Mouse (Mus musculus) hindbrain, postnatal 0 days (tissue): ENCODE data around the gene Stim1. TPM values are rescaled to one million over a fixed set of nuclear protein-coding genes. Genes with fewer than 3 reads are reported as not detected.

Experiments
- ATAC-seq: fragments of 200-750 bp; cut with Nextera tagmentation; 2 replicates; pipeline ENCODE4 v1.8.0; 2017; ENCODE audit warnings: mild to moderate bottlenecking, moderate TSS enrichment, moderate library complexity
- DNase-seq: peaks from one replicate; pipeline ENCODE4 v3.0.0-alpha.2; 2015; ENCODE audit warnings: low spot score
- H3K27ac ChIP-seq: fragments of 300-500 bp; sonication (generic); 2 replicates; pipeline ENCODE4 v1.5.1; 2014; ENCODE audit warnings: mild to moderate bottlenecking
- H3K27me3 ChIP-seq: fragments of 300-500 bp; sonication (generic); 2 replicates; pipeline ENCODE4 v1.6.1; 2014; ENCODE audit warnings: low read length, mixed read lengths; ENCODE audit not compliant: insufficient read depth
- H3K36me3 ChIP-seq: fragments of 300-500 bp; sonication (generic); 2 replicates; pipeline ENCODE4 v1.6.1; 2014; ENCODE audit warnings: low read length, mixed read lengths; ENCODE audit not compliant: insufficient read depth
- H3K4me1 ChIP-seq: fragments of 300-500 bp; sonication (generic); 2 replicates; pipeline ENCODE4 v1.6.1; 2014; ENCODE audit warnings: antibody characterized with exemption, low read length, mixed read lengths; ENCODE audit not compliant: insufficient read depth
- H3K4me2 ChIP-seq: fragments of 300-500 bp; sonication (generic); 2 replicates; pipeline ENCODE4 v1.6.1; 2014; ENCODE audit warnings: low read depth, mild to moderate bottlenecking, low read length, moderate library complexity, mixed read lengths
- H3K4me3 ChIP-seq: fragments of 300-500 bp; sonication (generic); 2 replicates; pipeline ENCODE4 v1.5.1; 2014; ENCODE audit warnings: low read length
- H3K9ac ChIP-seq: fragments of 300-500 bp; sonication (generic); replicated peaks from 2 replicates; pipeline ENCODE4 v1.6.1; 2014; ENCODE audit warnings: mild to moderate bottlenecking, low read length, moderate library complexity, mixed read lengths
- H3K9me3 ChIP-seq: fragments of 300-500 bp; sonication (generic); 2 replicates; pipeline ENCODE4 v1.6.1; 2016; ENCODE audit warnings: low read length, mixed read lengths
- CTCF ChIP-seq: IDR thresholded peaks from 2 replicates; pipeline ENCODE4 v1.5.1; 2016; ENCODE audit warnings: antibody characterized with exemption, control low read depth, low read depth
- WGBS: fragments of 180-500 bp; shearing (Covaris S2); extraction: QIAGEN DNeasy Blood & Tissue Kit; methylation state at CpG from one replicate; pipeline ENCODE4 v1.1.7; 2014; 5-methylcytosine and 5-hydroxymethylcytosine counted together
- polyA plus RNA-seq: library from polyadenylated mRNA; unstranded; fragments of >200 nt; fragmentation: Nextera tagmentation; extraction: Ambion mirVana; gene quantifications from 2 replicates; pipeline ENCODE4 v1.2.1, GENCODE M21; 2015
- total RNA-seq: library from RNA; depleted of rRNA; stranded (reverse); fragments of >200 nt; gene quantifications from 2 replicates; pipeline ENCODE4 v1.2.3, GENCODE M21; 2014

Gene Stim1
- total and polyA plus RNA-seq, 2 experiments from 2014 or later = 17.9 to 34.6 TPM

GRCm38 (mm10) chr7:102444301-102444700, 176.7 kb downstream of the Stim1 start:
- Histone ChIP-seq H3K4me1 (peaks cover 5% of the 10 kb centered on the region; the same call in 1 of the 2 replicates), H3K27me3 (no peaks in the 10 kb centered on the region), H3K4me2 (no peak overlapping the region), H3K4me3 (no peak overlapping the region), H3K9ac (no peak overlapping the region), H3K27ac (no peak overlapping the region), H3K9me3 (no peaks in the 10 kb centered on the region), H3K36me3 (peaks cover 13% of the 10 kb centered on the region; the same call in 1 of the 2 replicates)
- TF ChIP-seq CTCF = no peak
- DNase-seq (no peak), ATAC-seq (no peak)
- WGBS = 86% methylated on average over 2 of the region's 2 CpGs

DNA sequence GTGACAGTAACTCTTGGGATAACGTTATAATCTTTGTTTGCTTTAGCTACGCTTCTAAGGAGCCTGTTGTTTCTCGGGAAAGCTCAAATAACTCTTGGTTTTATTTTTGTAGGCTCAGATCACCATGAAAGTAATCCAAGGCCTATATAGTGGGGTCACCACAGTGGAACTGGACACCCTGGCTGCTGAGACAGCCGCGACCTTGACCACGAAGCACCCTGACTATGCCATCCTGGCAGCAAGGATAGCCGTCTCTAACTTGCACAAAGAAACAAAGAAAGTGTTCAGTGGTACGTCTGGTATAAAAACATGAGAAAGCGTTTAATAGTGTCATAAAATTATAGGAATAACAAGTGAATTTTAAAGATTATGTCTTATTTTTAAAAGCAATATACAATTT, 178.8 kb downstream of the Stim1 start:
- DNase-seq (no peak), ATAC-seq (no peak)
- Histone ChIP-seq H3K36me3 (peaks cover 23% of the 10 kb centered on the region; the same call in 1 of the 2 replicates), H3K27ac (no peak overlapping the region), H3K4me1 (peaks cover 5% of the 10 kb centered on the region; the same call in 1 of the 2 replicates), H3K9me3 (no peaks in the 10 kb centered on the region), H3K27me3 (no peaks in the 10 kb centered on the region), H3K4me2 (no peak overlapping the region), H3K9ac (no peak overlapping the region), H3K4me3 (no peak overlapping the region)
- 92% methylated on average over 9 of the region's 9 CpGs for WGBS
- no peak for TF ChIP-seq CTCF

DNA sequence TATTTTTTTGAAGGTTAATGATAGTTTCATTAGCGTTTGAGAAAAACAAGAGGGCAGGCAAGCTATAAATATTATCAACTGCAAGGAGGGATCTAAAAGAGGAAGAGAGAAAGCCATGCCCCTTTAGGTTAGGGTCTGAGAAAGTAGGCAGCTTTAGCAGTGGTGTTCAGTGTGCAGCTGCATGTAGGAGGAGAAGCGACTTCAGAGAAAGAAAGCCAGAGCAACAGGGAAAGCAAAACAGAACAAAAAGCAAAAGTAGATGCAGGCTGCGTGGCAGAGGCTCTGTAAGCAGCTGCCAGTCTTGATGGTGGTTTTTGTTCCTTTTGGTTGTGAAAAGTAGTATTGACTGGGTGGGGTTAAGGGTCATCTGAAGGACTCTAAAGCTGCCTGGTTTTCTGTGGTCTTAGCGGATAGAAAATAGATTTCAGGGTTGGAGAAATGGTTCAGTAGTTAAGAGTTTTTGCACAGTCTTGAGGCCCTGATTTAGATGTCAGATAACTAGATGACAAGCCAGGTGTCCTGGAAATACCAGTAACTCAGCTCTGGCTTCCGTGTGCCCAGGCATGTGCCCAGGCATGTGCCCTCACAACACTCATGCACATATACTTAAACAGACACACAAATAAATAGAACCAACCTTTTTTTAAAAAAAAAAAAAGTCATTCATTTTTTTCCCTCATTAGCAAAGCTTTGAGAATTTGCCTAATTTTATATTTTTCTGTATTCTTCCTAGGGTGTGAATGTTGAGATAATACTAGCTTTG, 191.2 kb downstream of the Stim1 start:
- DNase-seq (no peak), ATAC-seq (no peak)
- Histone ChIP-seq H3K27me3 (no peaks in the 10 kb centered on the region), H3K9ac (no peak overlapping the region), H3K9me3 (no peaks in the 10 kb centered on the region), H3K36me3 (peaks cover 56% of the 10 kb centered on the region), H3K27ac (no peak overlapping the region), H3K4me2 (no peak overlapping the region), H3K4me3 (no peak overlapping the region), H3K4me1 (no peaks in the 10 kb centered on the region)
- WGBS = 83% methylated on average over 5 of the region's 5 CpGs
- TF ChIP-seq CTCF = no peak

DNA sequence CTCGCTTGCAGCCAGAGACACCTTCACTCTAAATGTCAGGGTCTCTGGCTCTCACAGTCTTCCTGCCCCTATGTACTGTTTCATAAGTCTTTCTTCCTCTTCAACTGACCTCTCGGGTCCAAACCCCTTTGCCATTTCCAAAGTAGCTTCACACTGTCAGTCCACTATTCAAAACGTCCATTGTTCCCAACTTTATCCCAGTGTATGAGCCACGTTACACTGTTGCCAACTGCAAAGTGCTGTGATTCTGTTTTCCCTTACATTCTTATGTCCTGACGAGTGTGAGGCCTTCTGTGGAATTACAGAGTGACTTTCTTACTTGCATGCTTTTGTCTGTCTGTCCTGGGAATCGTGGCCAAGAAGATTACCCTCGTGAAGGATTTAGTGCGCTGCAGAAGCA, 200.0 kb downstream of the Stim1 start:
- Histone ChIP-seq H3K27ac (no peak overlapping the region), H3K27me3 (no peaks in the 10 kb centered on the region), H3K9me3 (no peaks in the 10 kb centered on the region), H3K9ac (no peak overlapping the region), H3K36me3 (peaks cover 44% of the 10 kb centered on the region), H3K4me3 (no peak overlapping the region), H3K4me2 (no peak overlapping the region), H3K4me1 (no peaks in the 10 kb centered on the region)
- WGBS = 86% methylated on average over 8 of the region's 8 CpGs
- DNase-seq = no peak
- TF ChIP-seq CTCF = no peak
- no peak for ATAC-seq

DNA sequence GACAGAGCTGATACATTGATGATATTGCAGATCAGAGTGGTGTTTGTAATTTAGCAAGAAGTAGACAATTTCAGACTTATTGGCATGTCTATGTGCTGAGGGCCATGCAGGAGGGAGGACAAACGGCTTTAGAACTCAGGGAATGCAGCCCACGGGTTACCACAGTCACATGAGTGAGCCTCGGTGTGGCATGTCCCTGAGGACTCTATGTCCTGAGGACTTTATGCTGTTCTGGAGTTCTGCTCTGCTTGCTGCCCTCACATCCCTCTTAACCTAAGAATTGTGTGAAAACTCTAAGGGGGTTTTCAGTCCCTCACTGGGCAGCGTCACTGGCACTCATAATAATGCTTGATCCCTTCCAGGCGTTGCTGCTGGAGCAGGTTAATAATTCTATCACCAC, 205.1 kb downstream of the Stim1 start:
- no peak for DNase-seq

DNA sequence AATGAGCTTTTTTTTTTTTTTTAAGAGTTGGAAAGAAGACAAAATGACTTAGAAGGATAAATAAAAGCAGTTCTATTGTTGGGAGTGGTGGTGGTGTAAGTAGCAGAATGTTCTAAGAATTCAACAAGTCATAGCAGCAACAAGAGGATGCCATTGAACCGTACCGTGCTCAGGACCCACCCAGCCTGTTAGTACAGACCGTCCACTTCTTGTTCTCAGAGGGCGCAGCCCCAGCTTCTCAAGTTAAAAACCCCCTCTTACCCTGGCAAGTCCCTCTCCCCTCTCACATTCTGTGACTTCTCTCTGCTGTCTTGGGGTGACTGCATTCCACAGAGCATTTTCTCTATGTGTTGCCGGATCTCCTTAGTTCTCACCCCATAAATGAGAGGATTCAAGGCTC, 209.0 kb downstream of the Stim1 start:
- no peak for ATAC-seq
- no peak overlapping the region for H3K27ac ChIP-seq
- no peak overlapping the region for H3K4me2 ChIP-seq
- H3K9me3 ChIP-seq = no peaks in the 10 kb centered on the region
- H3K36me3 ChIP-seq = no peaks in the 10 kb centered on the region
- TF ChIP-seq CTCF = no peak
- no peaks in the 10 kb centered on the region for H3K27me3 ChIP-seq
- H3K4me3 ChIP-seq = no peak overlapping the region
- WGBS = 97% methylated on average over 5 of the region's 5 CpGs
- no peak overlapping the region for H3K9ac ChIP-seq
- H3K4me1 ChIP-seq = no peaks in the 10 kb centered on the region
- no peak for DNase-seq

More for the DNA sequence above, 205.1 kb downstream of the Stim1 start:
- no peak for ATAC-seq
- no peak overlapping the region for H3K4me2 ChIP-seq
- H3K4me3 ChIP-seq = no peak overlapping the region
- H3K9ac ChIP-seq = no peak overlapping the region
- H3K27me3 ChIP-seq = no peaks in the 10 kb centered on the region
- TF ChIP-seq CTCF = no peak
- H3K36me3 ChIP-seq = peaks cover 15% of the 10 kb centered on the region
- H3K9me3 ChIP-seq = no peaks in the 10 kb centered on the region
- WGBS = 78% methylated on average over 5 of the region's 5 CpGs
- H3K4me1 ChIP-seq = no peaks in the 10 kb centered on the region
- no peak overlapping the region for H3K27ac ChIP-seq

DNA sequence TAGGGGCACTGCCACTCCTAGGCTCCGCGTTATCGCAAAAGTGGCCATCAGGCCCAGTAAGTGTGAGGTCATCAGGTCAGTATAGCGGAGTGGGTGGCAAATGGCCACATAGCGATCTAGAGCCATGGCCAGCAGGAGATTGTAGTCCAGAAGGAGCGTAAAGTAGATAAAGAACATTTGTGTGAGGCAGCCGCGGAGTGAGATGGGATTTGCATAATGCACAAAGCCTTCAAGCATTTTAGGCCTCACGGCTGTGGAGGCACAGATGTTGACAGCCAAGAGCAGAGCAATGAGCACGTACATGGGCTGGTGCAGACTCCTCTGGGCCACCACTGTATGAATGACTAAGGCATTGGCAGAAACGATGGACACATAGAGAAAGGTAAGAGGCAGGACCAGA, 209.8 kb downstream of the Stim1 start:
- Histone ChIP-seq H3K4me3 (no peak overlapping the region), H3K36me3 (no peaks in the 10 kb centered on the region), H3K4me1 (no peaks in the 10 kb centered on the region), H3K27me3 (no peaks in the 10 kb centered on the region), H3K27ac (no peak overlapping the region), H3K4me2 (no peak overlapping the region), H3K9me3 (no peaks in the 10 kb centered on the region), H3K9ac (no peak overlapping the region)
- ATAC-seq = peak; percentile 32; the same call in 1 of the 2 replicates
- TF ChIP-seq CTCF = 0 out of 2 replicates have a peak, but pooled peaks have one; percentile 15
- WGBS = 72% methylated on average over 11 of the region's 11 CpGs
- DNase-seq = no peak
